Mouse (Mus musculus) C2C12 (cell line): ENCODE measurements around the gene Clasp2.

Source experiments
- CTCF ChIP-seq: IDR thresholded peaks from one replicate; pipeline ENCODE4 v1.5.1; 2011; ENCODE audit not compliant: control insufficient read depth, insufficient read depth, insufficient read length
- FOSL1 ChIP-seq: IDR thresholded peaks from one replicate; pipeline ENCODE4 v1.8.0; 2011; ENCODE audit warnings: mild to moderate bottlenecking, low read length; ENCODE audit not compliant: poor library complexity, insufficient read depth, severe bottlenecking
- MAX ChIP-seq: IDR thresholded peaks from one replicate; pipeline ENCODE4 v1.6.1; 2011; ENCODE audit warnings: mild to moderate bottlenecking, control low read depth
- MYOD1 ChIP-seq: IDR thresholded peaks from one replicate; pipeline ENCODE4 v1.6.1; 2011; ENCODE audit warnings: low read depth; ENCODE audit not compliant: control insufficient read depth, insufficient read length

GRCm38 (mm10) chr9:113731540-113731939, 9.7 kb upstream of the Clasp2 start:
- TF ChIP-seq CTCF (no peak), MAX (no peak), MYOD1 (no peak), FOSL1 (no peak)
